Mouse (Mus musculus) ovary, adult 18-20 months (tissue): ENCODE results near the gene Atg2b.

ENCODE experiments used
- DNase-seq: peaks from one replicate; pipeline ENCODE4 v3.0.0; 2022; ENCODE audit warnings: low spot score, mixed read lengths

The Atg2b gene

GRCm38 (mm10) chr12:105683933-105684901 lies 794 bp downstream of the Atg2b start, which contains the start of gene Gskip:
TSS of gene Gskip (plus strand) at chr12:105684829.
- DNase-seq, result no peak

DNA sequence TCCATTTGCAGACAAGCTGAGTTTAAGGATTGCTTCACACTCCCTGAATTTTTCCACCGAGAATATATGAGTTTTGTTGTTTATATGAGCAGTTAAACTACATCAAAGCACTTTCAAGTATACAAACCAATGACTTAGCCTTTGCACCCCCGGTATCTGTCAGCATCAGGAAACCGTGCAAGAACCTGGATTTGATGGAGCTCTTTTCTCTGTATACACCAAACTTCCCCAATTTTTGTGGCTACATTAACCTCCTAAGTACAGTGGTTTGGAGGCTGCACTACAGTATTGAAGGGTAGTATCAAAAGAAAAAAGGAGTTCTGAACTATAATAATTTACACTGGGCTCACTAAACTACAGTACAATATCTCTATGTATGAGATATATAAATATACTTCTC lies 6.2 kb downstream of the Atg2b start:
- no peak for DNase-seq

DNA sequence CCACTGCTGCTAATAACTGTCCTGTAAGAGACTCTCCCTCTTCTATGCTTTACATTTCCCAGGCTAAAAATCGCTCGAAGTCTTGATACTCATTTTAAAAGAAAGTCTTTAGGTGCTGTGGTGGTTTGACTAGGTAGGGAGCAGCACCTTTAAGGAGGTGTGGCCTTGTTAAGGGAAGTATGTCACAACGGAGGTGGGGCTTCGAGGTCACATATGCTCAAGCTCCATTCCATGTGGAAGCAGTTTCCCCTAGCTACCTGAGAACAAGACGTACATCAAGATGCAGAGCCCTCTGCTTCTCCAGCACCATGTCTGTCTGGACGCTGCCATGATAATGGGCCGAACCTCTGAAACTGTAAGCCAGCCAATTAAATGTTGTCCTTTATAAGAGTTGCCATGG lies 6.8 kb downstream of the Atg2b start:
- no peak for DNase-seq

DNA sequence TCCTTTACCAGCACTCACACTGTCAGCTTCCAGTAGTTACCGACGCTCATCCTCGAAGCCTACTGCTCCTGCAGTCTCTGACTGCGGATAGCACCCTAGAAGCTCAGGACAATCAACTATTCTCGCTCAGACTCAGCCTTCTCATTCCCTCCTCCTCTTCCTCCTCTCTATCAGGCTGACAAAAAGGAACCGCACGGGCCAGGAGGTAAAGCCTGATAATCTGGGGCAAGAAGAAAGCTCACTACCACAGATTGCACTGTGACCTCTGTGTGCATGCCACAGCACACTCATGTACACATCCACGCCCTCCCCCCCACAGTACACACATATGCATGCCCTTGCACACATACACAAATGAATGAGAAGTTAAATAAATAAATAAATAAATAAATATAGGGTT lies 8.7 kb downstream of the Atg2b start:
- no peak for DNase-seq

- DNase-seq, result no peak
These were observed 29.2 kb downstream of the Atg2b start for GRCm38 (mm10) chr12:105655850-105656249.

- DNase-seq, result no peak
These were observed 42.2 kb downstream of the Atg2b start for GRCm38 (mm10) chr12:105642770-105643321.

GRCm38 (mm10) chr12:105637554-105637953 lies 47.5 kb downstream of the Atg2b start:
- no peak for DNase-seq

DNA sequence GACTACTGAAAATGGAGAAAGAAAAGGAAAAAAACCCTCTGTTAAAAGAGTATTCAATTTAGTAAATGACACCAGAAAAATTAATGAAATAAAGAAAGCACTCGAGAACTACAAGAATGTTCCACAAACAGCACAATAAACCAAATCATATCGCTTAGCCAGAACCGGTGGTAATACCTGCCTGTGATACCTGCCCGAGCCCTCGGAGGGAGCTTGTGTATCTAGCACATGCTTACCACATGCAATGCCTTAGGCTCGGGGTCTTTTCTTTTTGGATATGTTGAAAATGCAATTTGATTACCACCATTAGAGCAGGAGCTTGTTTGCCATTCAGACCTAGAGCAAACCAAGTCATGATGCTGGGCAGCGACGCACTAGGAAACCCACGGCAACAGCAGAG lies 48.5 kb downstream of the Atg2b start:
- no peak for DNase-seq

DNA sequence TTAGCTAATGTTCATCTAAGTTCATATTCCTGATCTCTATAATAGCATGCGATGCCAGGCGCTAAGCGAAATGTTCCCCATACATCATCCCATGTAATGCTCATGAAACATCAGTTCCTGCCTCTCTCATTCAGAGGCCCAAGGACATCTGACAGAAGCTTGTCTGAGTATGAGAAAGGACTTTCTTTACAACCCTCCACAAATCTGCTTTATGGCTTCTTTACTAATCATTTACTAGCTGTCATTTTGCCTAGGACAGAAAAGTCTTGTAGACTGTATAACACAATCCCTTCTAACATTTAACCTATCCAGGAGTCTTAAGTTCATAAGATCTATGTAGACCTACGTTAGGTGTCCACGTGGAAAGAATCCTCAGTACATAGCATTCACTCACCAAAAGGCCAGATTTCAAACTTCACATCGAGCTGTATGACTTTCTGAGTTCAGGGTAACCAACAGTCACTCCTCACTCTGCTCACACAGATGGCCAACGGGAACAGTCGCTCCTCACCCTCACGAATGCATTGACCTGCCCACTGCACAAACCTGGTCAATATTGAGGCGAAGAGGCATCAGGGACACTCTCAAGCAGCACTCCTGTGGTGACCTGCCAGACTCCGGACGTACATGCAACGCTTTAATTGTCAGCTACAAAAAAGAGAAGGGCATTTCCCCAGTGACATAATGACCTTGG lies 50.5 kb downstream of the Atg2b start:
- no peak for DNase-seq

DNA sequence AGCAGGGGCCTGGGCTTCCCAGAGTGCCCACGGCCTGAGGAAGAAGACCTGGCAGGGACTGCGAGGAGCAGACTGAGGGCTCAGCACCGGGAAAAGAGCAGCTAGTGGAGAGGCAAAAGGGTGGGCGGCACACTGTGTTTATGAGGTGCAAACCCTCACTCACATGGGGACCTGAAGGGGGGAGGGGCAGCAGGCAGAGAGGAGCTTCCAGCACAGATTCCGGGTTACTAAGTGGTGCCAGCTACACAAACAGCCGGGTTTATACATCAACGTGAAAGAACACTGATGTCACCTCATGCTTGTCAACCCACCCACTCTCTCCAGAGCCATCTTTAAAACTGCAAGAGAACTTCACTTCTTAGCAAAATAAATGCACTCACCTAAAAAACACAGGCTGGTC lies 59.2 kb downstream of the Atg2b start:
- DNase-seq, result no peak

- no peak for DNase-seq
These were observed 62.0 kb downstream of the Atg2b start for GRCm38 (mm10) chr12:105622981-105623539.

DNA sequence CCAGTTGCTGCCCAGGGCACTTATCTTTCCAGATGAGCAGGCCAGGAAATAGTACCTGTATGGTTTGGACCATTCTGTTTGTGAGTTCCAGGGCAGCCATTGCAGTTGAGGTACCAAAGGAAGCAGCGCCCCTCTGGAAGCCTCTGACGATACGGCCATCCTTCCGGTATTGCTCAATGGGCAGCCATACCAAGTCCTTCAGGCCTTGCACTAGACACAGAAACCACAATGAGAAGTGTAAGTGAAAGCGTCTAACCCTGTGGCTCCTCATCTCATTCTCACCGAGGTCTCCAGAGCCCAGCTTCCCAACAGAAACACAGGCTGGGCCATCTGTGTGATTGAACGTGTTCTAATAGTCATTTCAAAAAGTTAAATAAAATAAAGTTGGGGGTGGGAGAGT lies 63.0 kb downstream of the Atg2b start:
- no peak for DNase-seq

DNA sequence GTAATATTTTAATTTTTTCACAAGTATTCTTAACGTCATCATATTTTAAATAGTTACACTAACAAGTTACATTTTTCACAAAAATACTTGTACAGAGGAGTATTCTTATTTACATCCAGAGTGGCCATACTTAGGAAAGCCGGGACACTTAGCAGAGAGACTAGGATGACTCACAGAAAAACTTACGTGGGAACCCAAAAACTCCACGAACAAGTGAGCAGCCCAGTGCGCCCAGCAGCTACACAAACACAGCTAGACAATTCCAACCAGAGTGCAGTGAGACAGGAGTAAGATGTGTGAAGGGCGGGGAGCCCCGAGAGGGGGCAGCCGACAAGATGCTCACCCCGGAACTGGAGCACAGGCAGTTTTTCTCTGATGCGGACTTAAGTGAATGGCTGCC lies 71.5 kb downstream of the Atg2b start:
- no peak for DNase-seq

DNA sequence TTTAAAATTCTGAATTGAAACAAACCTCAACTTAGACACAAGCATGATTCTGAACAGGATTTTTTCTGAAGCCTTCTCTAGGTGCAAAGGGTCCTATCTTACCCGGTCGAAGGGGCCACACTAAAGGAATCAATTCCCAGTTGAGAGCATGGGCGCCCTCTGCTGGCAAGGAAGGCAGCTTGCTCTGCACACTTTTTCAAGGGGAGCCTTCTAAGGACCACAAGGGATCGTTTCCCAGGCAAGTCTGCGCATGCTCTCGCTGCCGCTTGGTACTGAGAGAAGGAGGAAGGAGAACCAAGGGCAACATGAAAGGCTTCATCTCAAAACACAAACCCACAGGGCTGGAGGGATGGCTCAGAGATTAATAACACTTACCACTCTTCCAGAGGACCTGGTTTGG lies 73.3 kb downstream of the Atg2b start:
- no peak for DNase-seq

GRCm38 (mm10) chr12:105611045-105611444 lies 74.0 kb downstream of the Atg2b start:
- DNase-seq, result no peak

- no peak for DNase-seq
These were observed 78.1 kb downstream of the Atg2b start for GRCm38 (mm10) chr12:105606881-105607280.

DNA sequence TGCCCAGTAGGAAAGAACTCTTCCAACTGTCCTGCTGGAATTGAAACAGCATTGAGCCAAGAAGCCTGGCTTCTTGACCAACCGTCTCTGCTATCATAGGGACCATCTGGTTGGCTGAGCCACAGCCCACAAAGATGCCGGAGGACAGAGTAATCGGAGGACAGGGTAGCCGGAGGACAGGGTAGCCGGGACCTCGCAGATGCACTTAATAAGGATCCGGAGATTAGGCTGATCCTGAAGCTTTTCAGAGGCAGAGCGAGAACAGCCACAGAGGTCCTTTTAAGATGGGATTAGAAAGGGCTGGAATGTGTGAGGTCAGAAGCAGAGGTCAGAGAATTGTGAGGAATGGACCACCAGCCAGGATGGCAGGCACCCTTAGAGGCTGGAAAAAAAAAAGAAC lies 79.8 kb downstream of the Atg2b start:
- no peak for DNase-seq

- no peak for DNase-seq
These were observed 81.1 kb downstream of the Atg2b start for GRCm38 (mm10) chr12:105603904-105604303.

DNA sequence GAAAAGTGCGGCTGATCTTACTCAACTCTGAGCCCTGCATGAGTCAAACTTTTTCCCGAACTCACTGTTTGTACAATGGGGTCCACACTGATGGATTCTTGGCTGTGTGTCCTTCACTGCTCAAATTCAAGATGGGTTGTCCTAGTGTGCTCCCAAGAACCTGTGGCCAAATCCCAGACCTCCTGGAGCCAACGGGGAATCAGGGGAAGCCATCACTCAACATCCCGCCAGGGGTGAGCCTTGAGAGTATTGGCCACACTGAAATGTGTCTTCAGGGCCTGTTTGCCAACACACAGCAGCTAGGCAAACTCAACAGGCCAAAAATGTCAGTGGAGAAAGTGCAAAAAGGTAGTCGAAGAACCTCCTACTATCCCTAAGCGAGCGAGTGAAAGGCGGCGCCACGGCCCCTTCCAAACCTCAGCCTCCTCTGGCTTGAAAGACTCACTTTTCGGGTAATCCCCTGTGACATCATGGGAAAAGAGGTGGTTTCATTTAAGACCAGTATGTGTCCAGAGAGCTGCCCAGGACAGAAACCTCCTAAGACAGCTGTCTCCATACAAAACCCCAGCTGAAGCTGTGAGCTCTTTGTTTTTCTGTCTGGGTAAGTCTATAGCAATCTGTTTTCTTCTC lies 82.3 kb downstream of the Atg2b start, which contains the start of gene Bdkrb1:
TSS of gene Bdkrb1 (plus strand) at position 505 of the 630 bp plus-strand sequence.
- DNase-seq, result no peak

- peak; percentile 20 for DNase-seq
These were observed 83.4 kb downstream of the Atg2b start for GRCm38 (mm10) chr12:105601586-105601985.

- peak; percentile 37 for DNase-seq
These were observed 85.9 kb downstream of the Atg2b start for GRCm38 (mm10) chr12:105599098-105599497.

DNA sequence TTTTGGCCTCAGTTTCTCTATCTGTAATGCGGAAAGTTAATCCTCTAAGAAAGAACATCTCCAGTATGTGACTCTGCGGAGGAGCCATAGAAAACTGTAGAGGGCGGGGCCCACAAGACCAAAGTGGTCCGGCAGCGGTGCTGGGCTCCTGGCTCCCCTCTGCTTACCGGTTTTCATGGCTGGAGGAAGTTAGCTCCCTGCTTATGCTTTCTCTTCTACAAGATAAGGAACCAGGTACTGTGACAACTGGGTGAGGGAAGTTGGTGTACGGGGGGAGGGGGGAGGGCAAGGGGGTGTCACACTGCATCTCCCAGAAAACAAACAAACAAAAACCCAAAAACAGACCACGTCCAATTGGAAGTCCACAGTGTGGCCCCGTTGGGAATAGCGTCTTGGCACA lies 86.5 kb downstream of the Atg2b start:
- DNase-seq, result no peak
